Mouse (Mus musculus) frontal cortex, adult 2 months (tissue): ENCODE data around the gene Pid1. TPM values are rescaled to one million over a fixed set of nuclear protein-coding genes. Genes with fewer than 3 reads are reported as not detected.
"Not testable (repeated sequence)": the region's sequence is repeated elsewhere in the genome, so short reads cannot be mapped to it uniquely, and the experiment has no call there.

Experiments used
- DNase-seq, 2 experiments: peaks; one replicate each; pipeline ENCODE4 v3.0.0; 2022; ENCODE audit warnings: low spot score in 1 of 2; ENCODE audit errors: extremely low spot score in 1 of 2
- polyA plus RNA-seq: library from polyadenylated mRNA; depleted of rRNA; stranded (reverse); fragments of >200 nt; gene quantifications from 2 replicates; pipeline ENCODE4 v1.2.3, GENCODE M21; 2012

The Pid1 gene
- polyA plus RNA-seq, 1 experiment, result 42.4 TPM

GRCm38 (mm10) chr1:84361389-84361788 lies 2.6 kb downstream of the Pid1 start:
- no peak for DNase-seq

- DNase-seq, result no peak
Observed at GRCm38 (mm10) chr1:84359611-84360500, 4.1 kb downstream of the Pid1 start.

- DNase-seq, result no peak
Observed at GRCm38 (mm10) chr1:84357216-84357615, 6.8 kb downstream of the Pid1 start.

- DNase-seq, result no peak
Observed at GRCm38 (mm10) chr1:84350262-84350661, 13.7 kb downstream of the Pid1 start.

GRCm38 (mm10) chr1:84347796-84348476 lies 16.0 kb downstream of the Pid1 start:
- no peak for DNase-seq

GRCm38 (mm10) chr1:84332797-84333196 lies 31.2 kb downstream of the Pid1 start:
- DNase-seq, result not testable (repeated sequence)

GRCm38 (mm10) chr1:84331861-84332260 lies 32.1 kb downstream of the Pid1 start:
- DNase-seq, result not testable (repeated sequence)

GRCm38 (mm10) chr1:84325309-84325708 lies 38.7 kb downstream of the Pid1 start:
- DNase-seq, result no peak

- DNase-seq, result peak in 1 of 2 experiments; percentile 45
Observed at GRCm38 (mm10) chr1:84321327-84321726, 42.7 kb downstream of the Pid1 start.

GRCm38 (mm10) chr1:84318569-84318968 lies 45.4 kb downstream of the Pid1 start:
- DNase-seq, result no peak

GRCm38 (mm10) chr1:84317827-84318226 lies 46.2 kb downstream of the Pid1 start:
- DNase-seq, result no peak

GRCm38 (mm10) chr1:84309966-84310460 lies 54.0 kb downstream of the Pid1 start:
- no peak for DNase-seq

GRCm38 (mm10) chr1:84305713-84306421 lies 58.1 kb downstream of the Pid1 start:
- no peak for DNase-seq

- no peak for DNase-seq
Observed at GRCm38 (mm10) chr1:84302788-84303187, 61.2 kb downstream of the Pid1 start.

GRCm38 (mm10) chr1:84299719-84300118 lies 64.3 kb downstream of the Pid1 start:
- no peak for DNase-seq

- peak; percentile 53 to 90 for DNase-seq
Observed at GRCm38 (mm10) chr1:84286682-84287111, 77.3 kb downstream of the Pid1 start.

GRCm38 (mm10) chr1:84285620-84286019 lies 78.4 kb downstream of the Pid1 start:
- no peak for DNase-seq

GRCm38 (mm10) chr1:84284293-84285068 lies 79.5 kb downstream of the Pid1 start:
- DNase-seq, result peak in 1 of 2 experiments; percentile 57

- peak in 1 of 2 experiments; percentile 78 for DNase-seq
Observed at GRCm38 (mm10) chr1:84283119-84283518, 80.9 kb downstream of the Pid1 start.

GRCm38 (mm10) chr1:84280171-84280570 lies 83.8 kb downstream of the Pid1 start:
- DNase-seq, result no peak
